ENCODE assay signal across 8 mouse cellular contexts in genomic region chr6:36004701-36005100, GRCm38 (mm10).
A peak's percentile ranks its signal among the peaks of the same experiment; 100 is the strongest.
DNase-seq lines count a peak whose midpoint lies in the region; ATAC-seq and TF ChIP-seq lines count a peak whose summit lies in the region.

No protein-coding gene starts in this region.

- no peaks in the 10 kb centered on the region for H3K27me3 ChIP-seq in splenic B cell, adult 2 months (ENCODE audit: control insufficient read depth, insufficient read depth, low read length, poor library complexity, severe bottlenecking)
- H3K27me3 ChIP-seq in intestine, embryonic 16.5 days (replicated peaks; ENCODE audit: control insufficient read depth, insufficient read depth, low read length) = no peaks in the 10 kb centered on the region

- no peaks in the 10 kb centered on the region for H3K36me3 ChIP-seq in splenic B cell, adult 2 months (ENCODE audit: control insufficient read depth, insufficient read depth, low read length, poor library complexity, severe bottlenecking)
- H3K36me3 ChIP-seq in intestine, embryonic 16.5 days (ENCODE audit: control insufficient read depth, insufficient read depth, low read length) = no peaks in the 10 kb centered on the region

- no peak overlapping the region for H3K4me3 ChIP-seq in gastrocnemius, adult 2 months
- H3K4me3 ChIP-seq in intestine, embryonic 16.5 days (ENCODE audit: low read length) = no peak overlapping the region

- no peak overlapping the region for H3K4me2 ChIP-seq in intestine, embryonic 16.5 days (ENCODE audit: low read depth, low read length)

- H3K9ac ChIP-seq in intestine, embryonic 16.5 days (ENCODE audit: low read depth, low read length) = no peak overlapping the region

- H3K9me3 ChIP-seq in intestine, embryonic 16.5 days (ENCODE audit: control insufficient read depth, low read length) = no peaks in the 10 kb centered on the region

- intact Hi-C loops in gastrocnemius, adult 2 months (cut with DNase I) = no loop called here

- ATAC-seq in intestine, embryonic 16.5 days = no peak

- no peak for DNase-seq in gastrocnemius, adult 2 months
- DNase-seq in gastrocnemius, adult 8-10 months (ENCODE audit: low spot score in 2 of 2) = no peak
- peak; percentile 5 for DNase-seq in ovary, postnatal 14 days (ENCODE audit: low spot score)
- DNase-seq in ovary, postnatal 36 days (ENCODE audit: low spot score) = no peak
- peak; percentile 62 to 76 for DNase-seq in cerebellum, postnatal 10 days
- DNase-seq in layer of hippocampus, adult 9-10 months (ENCODE audit: low spot score) = peak; percentile 32
- peak; percentile 1 for DNase-seq in splenic B cell, adult 2 months (ENCODE audit: low read depth, low spot score)

- WGBS in intestine, embryonic 16.5 days = 49% methylated on average over 1 of the region's 1 CpGs

- TF ChIP-seq CTCF in gastrocnemius, adult 2 months (IDR thresholded peaks at IDR 0.05) = peak; percentile 66

- H3K27ac ChIP-seq in gastrocnemius, adult 2 months = no peak overlapping the region
- H3K27ac ChIP-seq in intestine, embryonic 16.5 days (ENCODE audit: low read length) = no peak overlapping the region

- H3K4me1 ChIP-seq in intestine, embryonic 16.5 days (ENCODE audit: control insufficient read depth, insufficient read depth, low read length) = no peaks in the 10 kb centered on the region

Comparison
In these comparisons a context has a peak if more than half of its experiments do, and no peak if none do; other contexts are left out.
1. DNase-seq: peak in ovary, postnatal 14 days (single experiment), cerebellum, postnatal 10 days (2 of 2), layer of hippocampus, adult 9-10 months (single experiment) and splenic B cell, adult 2 months (single experiment); none in gastrocnemius, adult 2 months (single experiment), gastrocnemius, adult 8-10 months (0 of 2) and ovary, postnatal 36 days (single experiment).